Mouse (Mus musculus) Patski (cell line): ENCODE results near the gene Atxn10. TPM values are rescaled to one million over a fixed set of nuclear protein-coding genes. Genes with fewer than 3 reads are reported as not detected.
"Not testable (repeated sequence)": the region's sequence is repeated elsewhere in the genome, so short reads cannot be mapped to it uniquely, and the experiment has no call there.

ENCODE experiments used
- ATAC-seq: fragments of 100-300 bp; one replicate; pipeline ENCODE4 v1.8.0; 2021
- CTCF ChIA-PET: fragments of 350-600 bp; sonication (Branson Sonifier 250); formaldehyde crosslinking; loops from one replicate; lab custom pipeline; 2022; ENCODE audit warnings: inconsistent platforms; lab: Charles Lee
- POLR2A ChIA-PET: fragments of 350-600 bp; sonication (Branson Sonifier 250); formaldehyde crosslinking; loops from one replicate; lab custom pipeline; 2022; ENCODE audit warnings: antibody characterized with exemption, inconsistent platforms; lab: Charles Lee
- DNase-seq: peaks from one replicate; pipeline ENCODE4 v3.0.0-alpha.2; 2011; ENCODE audit warnings: low read depth, low spot score
- H3K27me3 ChIP-seq: fragments of 371-371 bp; one replicate; pipeline ENCODE4 v1.5.1; 2021
- CTCF ChIP-seq: fragments of 100-300 bp; IDR thresholded peaks from one replicate; pipeline ENCODE4 v1.5.1; 2021
- in situ Hi-C: fragments of 300-500 bp; cut with MboI; formaldehyde crosslinking; loops from 3 replicates; pipeline ENCODE4 v1.11.1; 2018; ENCODE audit warnings: low pct_unique_long_range_greater_than_20kb, mixed read lengths
- polyA plus RNA-seq: library from polyadenylated mRNA; unstranded; gene quantifications from one replicate; pipeline ENCODE4 v1.2.3, GENCODE M21; 2021

Atxn10 gene
- polyA plus RNA-seq, 1 experiment from 2014 or later, result 224 TPM

DNA sequence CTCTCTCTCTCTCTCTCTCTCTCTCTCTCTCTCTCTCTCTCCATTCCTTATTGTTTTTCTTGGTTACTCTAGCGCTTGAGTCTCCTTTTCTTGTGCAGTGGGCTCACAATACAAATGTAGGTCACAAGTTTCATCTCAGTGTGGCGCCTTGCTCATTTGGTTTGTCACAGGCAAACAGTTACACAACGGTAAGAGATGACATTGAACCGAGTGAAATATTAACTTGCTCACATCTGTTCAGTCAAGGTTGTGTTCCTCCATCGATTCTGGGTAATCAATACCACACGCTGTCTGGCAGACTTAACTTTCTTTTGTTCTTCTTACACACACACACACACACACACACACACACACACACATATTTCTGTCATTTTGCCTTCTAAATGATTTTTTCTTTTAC lies 6.0 kb upstream of the Atxn10 start:
- H3K27me3 ChIP-seq, result no peaks in the 10 kb centered on the region
- in situ Hi-C loops, result no loop called here
- no peak for TF ChIP-seq CTCF
- ChIA-PET POLR2A (no interaction called here), CTCF (no interaction called here)
- ATAC-seq, result no peak
- no peak for DNase-seq

DNA sequence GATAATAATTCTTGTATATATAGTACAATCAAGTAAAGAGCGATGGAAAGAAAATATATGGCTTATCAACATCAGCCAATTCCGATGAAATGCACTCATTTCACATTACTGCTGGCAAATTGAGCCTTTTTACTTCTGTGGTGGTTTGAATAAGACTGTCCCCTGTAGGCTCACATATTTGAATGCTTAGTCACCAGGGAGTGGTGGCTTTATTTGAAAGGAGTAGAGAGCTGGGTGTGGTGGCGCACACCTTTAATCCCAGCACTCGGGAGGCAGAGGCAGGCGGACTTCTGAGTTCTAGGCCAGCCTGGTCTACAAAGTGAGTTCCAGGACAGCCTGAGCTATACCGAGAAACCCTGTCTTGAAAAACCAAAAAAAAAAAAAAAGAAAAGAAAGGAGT lies 2.5 kb upstream of the Atxn10 start:
- H3K27me3 ChIP-seq, DNase-seq, CTCF ChIA-PET, POLR2A ChIA-PET, in situ Hi-C loops, ATAC-seq: not testable (repeated sequence)

DNA sequence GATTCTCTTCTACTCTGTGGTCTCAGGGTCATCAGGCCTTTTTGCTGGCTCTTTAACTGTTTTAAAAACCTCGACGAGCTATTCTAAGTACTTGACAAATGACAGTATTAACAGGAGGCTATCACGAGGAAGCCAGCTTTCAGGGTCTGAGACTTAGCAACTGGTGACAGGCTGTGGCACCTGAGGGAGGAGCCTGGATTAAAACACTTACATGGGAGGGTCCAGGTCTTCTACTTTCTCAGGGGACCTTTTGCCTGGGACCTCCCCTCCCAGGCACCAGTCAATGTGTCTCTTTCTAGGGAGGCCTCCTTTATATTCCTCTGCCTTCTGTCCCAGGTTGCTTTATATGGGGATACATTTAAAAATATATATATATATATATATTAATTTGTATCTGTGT lies 1.8 kb upstream of the Atxn10 start:
- no peak for ATAC-seq

DNA sequence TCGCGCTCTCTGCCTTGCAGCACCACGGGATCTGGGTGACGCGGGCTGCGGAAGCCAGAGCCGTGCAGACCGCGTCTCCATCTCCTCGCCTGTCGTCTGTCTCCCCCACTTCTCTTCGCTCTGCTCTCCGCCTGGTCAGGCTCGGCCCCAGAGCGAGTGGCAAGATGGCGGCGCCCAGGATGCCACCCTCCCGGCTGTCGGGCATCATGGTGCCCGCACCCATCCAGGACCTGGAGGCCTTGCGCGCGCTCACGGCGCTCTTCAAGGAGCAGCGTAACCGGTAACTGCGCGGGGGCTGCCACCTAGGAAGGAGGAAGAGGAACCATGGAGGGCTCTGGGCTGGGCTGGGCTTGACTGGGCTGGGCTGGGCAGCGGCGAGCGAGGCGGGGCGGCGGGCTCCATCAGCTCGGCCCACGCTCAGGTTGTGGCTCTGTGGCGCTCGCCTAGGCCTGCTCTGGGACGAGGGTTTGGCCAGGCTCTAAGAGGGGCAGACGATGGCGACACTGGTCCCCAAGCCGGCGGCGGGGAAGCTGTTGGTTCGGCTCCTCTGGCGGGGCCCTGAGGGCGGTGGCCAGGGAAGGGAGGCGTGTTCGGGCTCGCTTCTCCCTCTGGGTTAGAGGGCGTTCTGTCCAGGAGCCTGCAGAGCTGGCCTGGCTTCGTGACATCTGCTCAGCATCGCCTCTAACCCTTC lies 401 bp downstream of the Atxn10 start:
- ChIA-PET CTCF (interaction anchor here (1.3 kb wide), 1 partner anchor 10 kb away, joined by 4 read pairs; no protein-coding TSS in a partner anchor), POLR2A (no interaction called here)
- DNase-seq (no peak), ATAC-seq (peak; percentile 84)
- TF ChIP-seq CTCF, result no peak
- no peaks in the 10 kb centered on the region for H3K27me3 ChIP-seq
- in situ Hi-C loops, result no loop called here

More for the DNA sequence above, 1.8 kb upstream of the Atxn10 start:
- no peak for DNase-seq
- no peaks in the 10 kb centered on the region for H3K27me3 ChIP-seq
- ChIA-PET CTCF (no interaction called here), POLR2A (no interaction called here)
- no peak for TF ChIP-seq CTCF
- in situ Hi-C loops, result no loop called here

DNA sequence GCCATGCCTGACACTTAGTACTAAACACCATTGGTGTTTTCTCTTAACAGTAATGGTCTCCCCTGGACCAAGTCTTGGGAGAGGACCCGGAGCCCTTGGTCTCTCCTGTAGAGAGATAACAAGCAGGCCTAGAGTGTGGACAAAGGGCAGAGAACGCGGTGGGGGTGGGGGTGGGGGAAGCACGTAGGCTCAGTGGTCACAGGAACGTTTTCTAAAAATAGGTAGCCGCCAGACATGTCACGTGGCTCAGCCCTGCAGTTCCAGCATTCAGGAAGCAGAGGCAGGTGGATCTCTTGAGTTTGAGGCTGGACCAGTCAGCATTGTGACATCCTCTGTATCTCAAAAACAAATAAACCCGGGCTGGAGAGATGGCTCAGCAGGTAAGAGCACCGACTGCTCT lies 1.2 kb downstream of the Atxn10 start:
- no peak for DNase-seq
- ATAC-seq, result no peak
- CTCF ChIA-PET, result interaction anchor here (1.3 kb wide), 1 partner anchor 10 kb away, joined by 4 read pairs; no protein-coding TSS in a partner anchor
- H3K27me3 ChIP-seq, result no peaks in the 10 kb centered on the region
- in situ Hi-C loops, result no loop called here
- TF ChIP-seq CTCF, result no peak
- POLR2A ChIA-PET, result no interaction called here

DNA sequence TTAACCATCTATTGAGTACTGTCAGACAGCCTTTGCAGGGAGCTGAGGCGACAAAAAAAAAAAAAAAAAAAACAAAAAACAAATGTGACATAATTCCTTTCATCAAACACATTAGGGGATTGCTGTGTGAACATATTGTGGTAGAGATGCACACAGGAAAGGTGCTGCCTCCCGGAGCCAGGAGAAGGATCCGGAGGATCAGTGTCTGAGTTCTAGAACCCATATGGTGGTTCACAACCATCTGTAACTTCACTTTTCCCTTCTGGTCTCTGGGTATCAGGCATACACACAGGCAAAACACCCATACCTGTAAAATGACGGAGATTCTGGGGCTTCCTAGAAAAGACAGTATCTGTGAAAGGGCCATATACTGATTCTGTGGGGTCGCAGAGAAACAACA lies 1.9 kb downstream of the Atxn10 start:
- in situ Hi-C loops, result no loop called here
- DNase-seq (no peak), ATAC-seq (no peak)
- CTCF ChIA-PET, result interaction anchor here (1.3 kb wide), 1 partner anchor 9 kb away, joined by 4 read pairs; no protein-coding TSS in a partner anchor
- no peak for TF ChIP-seq CTCF
- H3K27me3 ChIP-seq, result no peaks in the 10 kb centered on the region
- POLR2A ChIA-PET, result no interaction called here

DNA sequence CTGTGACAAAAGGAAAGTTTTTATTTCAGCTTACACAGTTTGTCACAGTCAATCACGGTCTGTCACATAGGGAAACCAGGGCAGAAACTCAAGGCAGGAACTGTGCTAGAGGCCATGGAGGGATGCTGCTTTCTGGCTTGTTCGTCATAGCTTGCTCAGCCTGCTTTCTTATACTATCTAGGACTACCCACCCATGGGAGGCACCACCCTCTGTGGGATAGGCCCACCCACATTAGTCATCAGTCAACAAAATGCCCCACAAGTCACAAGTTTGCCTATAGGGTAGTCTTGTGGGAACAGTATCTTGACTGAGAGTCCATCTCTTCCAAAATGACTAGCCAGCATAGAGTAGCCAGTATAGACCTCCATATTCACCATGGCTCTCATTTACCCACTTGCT lies 6.2 kb downstream of the Atxn10 start:
- in situ Hi-C loops, result no loop called here
- ChIA-PET CTCF (no interaction called here), POLR2A (no interaction called here)
- DNase-seq (no peak), ATAC-seq (no peak)
- no peaks in the 10 kb centered on the region for H3K27me3 ChIP-seq
- TF ChIP-seq CTCF, result no peak

DNA sequence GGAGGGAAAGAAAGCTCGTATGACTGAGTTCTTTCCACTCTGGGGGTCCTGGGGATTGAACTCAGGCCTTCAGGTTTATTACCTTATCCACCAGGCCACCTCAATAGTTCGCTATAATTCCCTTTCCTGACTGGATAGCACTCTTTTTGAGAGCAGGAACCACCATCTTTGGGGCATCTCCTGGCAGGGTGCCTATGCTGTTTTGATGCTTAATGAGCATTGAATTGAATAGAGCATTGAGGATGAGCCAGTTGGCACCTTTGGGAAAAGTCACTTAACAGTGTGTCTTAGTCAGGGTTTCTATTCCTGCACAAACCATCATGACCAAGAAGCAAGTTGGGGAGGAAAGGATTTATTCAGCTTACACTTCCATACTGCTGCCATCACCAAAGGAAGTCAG lies 8.6 kb downstream of the Atxn10 start:
- DNase-seq, result no peak
- no peaks in the 10 kb centered on the region for H3K27me3 ChIP-seq
- in situ Hi-C loops, result no loop called here
- ChIA-PET POLR2A (no interaction called here), CTCF (no interaction called here)
- TF ChIP-seq CTCF, result no peak
- ATAC-seq, result no peak

DNA sequence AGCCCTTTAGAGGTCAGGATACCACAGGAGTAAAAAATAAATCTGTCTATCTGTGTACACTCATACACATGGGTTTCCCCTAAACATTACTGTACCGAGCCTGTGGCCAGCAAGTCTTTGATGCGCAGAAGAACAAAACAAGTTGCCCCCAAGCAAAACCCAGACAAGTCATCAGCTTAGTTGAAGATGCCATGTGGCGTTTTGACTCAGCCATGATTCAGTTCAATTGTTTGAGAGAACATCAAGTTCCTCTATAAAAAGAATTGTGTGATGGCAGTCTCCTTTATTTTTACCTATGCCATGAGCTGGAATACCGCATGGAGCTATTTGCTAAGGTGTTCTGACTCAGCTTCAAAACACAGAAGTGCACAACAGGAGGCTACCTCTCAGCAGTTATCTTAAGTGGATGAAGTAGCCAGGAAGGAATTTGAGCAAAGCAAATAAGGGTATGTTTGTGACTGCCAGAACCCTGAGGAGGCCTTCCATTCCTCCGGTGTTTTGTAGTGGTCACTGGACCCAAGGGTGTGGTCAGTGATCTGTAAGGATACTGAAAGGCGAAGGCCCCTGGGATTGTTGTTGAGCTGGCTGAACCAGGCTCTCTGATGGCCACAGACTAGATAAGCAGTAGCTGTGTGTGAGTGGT lies 11.1 kb downstream of the Atxn10 start:
- DNase-seq, result peak; percentile 89

DNA sequence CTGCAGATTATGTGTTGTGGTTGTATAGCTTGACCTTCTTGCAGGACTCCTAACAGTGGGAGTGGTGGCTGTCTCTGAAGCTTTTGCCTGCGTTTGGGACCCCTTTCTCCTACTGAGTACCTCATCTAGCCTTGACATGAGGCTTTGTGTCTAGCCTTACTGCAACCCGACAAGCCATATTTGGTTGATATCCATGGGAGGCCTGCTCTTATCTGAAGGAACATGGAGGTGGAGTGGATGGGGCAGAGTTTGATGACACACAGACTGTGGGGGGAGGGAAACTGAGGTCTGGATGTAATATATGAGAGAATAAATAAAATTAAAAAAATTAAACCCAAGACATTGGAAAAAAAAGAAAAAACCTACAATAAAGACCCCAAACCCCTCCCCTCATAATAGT lies 14.1 kb downstream of the Atxn10 start:
- DNase-seq (no peak), ATAC-seq (no peak)
- ChIA-PET CTCF (no interaction called here), POLR2A (no interaction called here)
- H3K27me3 ChIP-seq, result no peaks in the 10 kb centered on the region
- in situ Hi-C loops, result no loop called here
- TF ChIP-seq CTCF, result no peak

More for the DNA sequence above, 11.1 kb downstream of the Atxn10 start:
- peak; percentile 93 for ATAC-seq
- in situ Hi-C loops, result no loop called here
- ChIA-PET CTCF (interaction anchor here (1.0 to 1.7 kb wide), 3 partner anchors 9 to 11 kb away, joined by 3 to 4 read pairs (median 4); no protein-coding TSS in a partner anchor), POLR2A (no interaction called here)
- no peak for TF ChIP-seq CTCF
- H3K27me3 ChIP-seq, result no peaks in the 10 kb centered on the region

DNA sequence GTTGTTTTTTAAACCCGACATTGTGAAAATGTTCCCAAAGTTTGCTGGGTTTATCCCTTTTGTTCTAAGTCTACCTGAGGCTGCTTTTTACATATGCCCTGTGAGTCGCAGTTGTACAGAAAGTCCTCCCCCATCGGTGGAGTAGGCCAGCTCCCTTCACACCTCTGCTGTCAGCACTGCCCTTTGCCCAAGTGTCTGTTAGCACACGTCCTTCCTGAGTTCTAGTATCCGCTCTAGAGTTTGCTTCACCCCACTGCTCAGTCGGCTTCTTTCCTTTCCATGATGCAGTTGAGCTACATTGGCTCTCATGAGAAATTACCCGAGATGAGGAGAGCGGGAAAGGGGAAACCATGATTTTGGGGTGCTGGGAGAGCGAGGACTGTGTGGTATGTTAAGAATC lies 18.0 kb downstream of the Atxn10 start:
- ATAC-seq (no peak), DNase-seq (no peak)
- no peaks in the 10 kb centered on the region for H3K27me3 ChIP-seq
- in situ Hi-C loops, result no loop called here
- CTCF ChIA-PET, result no interaction called here
- no peak for TF ChIP-seq CTCF
- POLR2A ChIA-PET, result interaction anchor here (0.6 kb wide), 1 partner anchor 25 kb away, joined by 3 read pairs; no protein-coding TSS in a partner anchor
